Mouse (Mus musculus) forebrain, postnatal 0 days (tissue): ENCODE data around the gene Gps1. TPM values are rescaled to one million over a fixed set of nuclear protein-coding genes. Genes with fewer than 3 reads are reported as not detected.

Source experiments
- ATAC-seq: fragments of 200-750 bp; cut with Nextera tagmentation; 2 replicates; pipeline ENCODE4 v1.8.0; 2017; ENCODE audit warnings: mild to moderate bottlenecking, moderate library complexity
- DNase-seq: peaks from one replicate; pipeline ENCODE4 v3.0.0-alpha.2; 2015
- H3K27ac ChIP-seq: fragments of 300-500 bp; sonication (generic); 2 replicates; pipeline ENCODE4 v1.5.1; 2014; ENCODE audit warnings: low read depth, mild to moderate bottlenecking, antibody characterized with exemption, low read length, moderate library complexity, mixed read lengths
- H3K27me3 ChIP-seq: fragments of 300-500 bp; sonication (generic); 2 replicates; pipeline ENCODE4 v1.6.1; 2014; ENCODE audit warnings: mild to moderate bottlenecking, low read length, mixed read lengths; ENCODE audit not compliant: insufficient read depth
- H3K36me3 ChIP-seq: fragments of 300-500 bp; sonication (generic); 2 replicates; pipeline ENCODE4 v1.6.1; 2014; ENCODE audit warnings: mild to moderate bottlenecking, moderate library complexity; ENCODE audit not compliant: insufficient read depth
- H3K4me1 ChIP-seq: fragments of 300-500 bp; sonication (generic); 2 replicates; pipeline ENCODE4 v1.6.1; 2014; ENCODE audit warnings: antibody characterized with exemption; ENCODE audit not compliant: insufficient read depth
- H3K4me2 ChIP-seq: fragments of 300-500 bp; sonication (generic); 2 replicates; pipeline ENCODE4 v1.6.1; 2014; ENCODE audit warnings: low read depth, mild to moderate bottlenecking, moderate library complexity
- H3K4me3 ChIP-seq: fragments of 300-500 bp; sonication (generic); 2 replicates; pipeline ENCODE4 v1.5.1; 2014; ENCODE audit warnings: low read depth, low read length, mixed read lengths
- H3K9ac ChIP-seq: fragments of 300-500 bp; sonication (generic); 2 replicates; pipeline ENCODE4 v1.6.1; 2014; ENCODE audit warnings: mild to moderate bottlenecking
- H3K9me3 ChIP-seq: fragments of 300-500 bp; sonication (generic); 2 replicates; pipeline ENCODE4 v1.6.1; 2016; ENCODE audit warnings: low read length
- CTCF ChIP-seq: sonication (generic); IDR thresholded peaks from 2 replicates; pipeline ENCODE4 v1.5.1; 2016; ENCODE audit warnings: antibody characterized with exemption, control low read depth, low read depth
- WGBS: fragments of 180-500 bp; shearing (Covaris S2); extraction: QIAGEN DNeasy Blood & Tissue Kit; methylation state at CpG from one replicate; pipeline ENCODE4 v1.1.7; 2014; 5-methylcytosine and 5-hydroxymethylcytosine counted together
- polyA plus RNA-seq: library from polyadenylated mRNA; unstranded; fragments of >200 nt; fragmentation: Nextera tagmentation; extraction: Ambion mirVana; gene quantifications from 2 replicates; pipeline ENCODE4 v1.2.1, GENCODE M21; 2015
- total RNA-seq: library from RNA; depleted of rRNA; stranded (reverse); fragments of >200 nt; gene quantifications from 2 replicates; pipeline ENCODE4 v1.2.3, GENCODE M21; 2014; rRNA removed

Gene Gps1
- total RNA-seq (228 and 240 TPM in 2 replicates), polyA plus RNA-seq (240 and 244 TPM in 2 replicates)

DNA sequence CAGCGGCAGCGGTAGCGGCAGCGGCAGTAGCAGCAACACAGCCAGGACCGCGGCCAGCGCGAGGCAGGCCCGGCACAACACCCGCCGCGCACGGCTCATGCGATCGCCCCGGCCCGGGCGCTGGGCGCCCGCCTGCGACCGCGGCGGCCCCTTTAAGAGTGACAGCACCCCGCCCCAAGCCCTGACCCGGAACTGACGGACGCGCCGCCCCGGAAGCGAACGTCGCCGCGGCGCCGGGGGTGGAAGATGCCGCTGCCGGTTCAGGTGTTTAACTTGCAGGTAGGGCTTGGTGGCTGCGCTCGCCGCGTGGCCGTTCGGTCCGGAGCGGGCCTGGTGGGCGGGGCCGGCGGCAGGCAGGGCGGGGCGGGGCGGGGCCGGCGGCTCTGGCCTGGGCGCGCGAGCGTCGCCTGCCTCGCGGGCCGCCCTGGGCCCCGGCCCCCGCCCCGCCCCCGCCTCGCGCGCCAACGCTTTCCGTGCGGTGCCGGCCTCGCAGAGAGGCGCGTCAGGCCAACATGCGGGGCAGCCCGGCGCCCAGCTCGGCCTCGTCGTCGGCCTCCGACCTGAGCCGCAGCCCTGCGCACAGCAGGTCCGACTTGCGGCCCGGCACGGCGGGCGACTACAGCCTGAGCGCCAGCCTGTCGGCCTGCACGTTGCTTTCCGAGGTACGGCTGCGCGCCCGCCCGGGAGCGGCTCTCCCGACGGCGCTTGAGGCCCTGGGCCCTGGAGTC lies at the start of gene Gps1, which contains the start of gene Rfng:
Gene Gps1, plus strand, starts transcription at position 209 of the 728 bp plus-strand sequence.
Gene Rfng, minus strand, starts transcription at position 144 of the 728 bp plus-strand sequence.
- Histone ChIP-seq H3K9me3 (no peaks in the 10 kb centered on the region), H3K27ac (peak within 1 kb of the TSS; percentile 83), H3K4me3 (peak within 1 kb of the TSS; percentile 88), H3K9ac (peak within 1 kb of the TSS; percentile 97), H3K4me2 (peak within 1 kb of the TSS; percentile 89), H3K27me3 (no peaks in the 10 kb centered on the region), H3K36me3 (peaks cover 52% of the 10 kb centered on the region), H3K4me1 (peaks cover 9% of the 10 kb centered on the region)
- ATAC-seq: peak; percentile 95
- no peak for TF ChIP-seq CTCF
- DNase-seq: peak; percentile 84
- WGBS: 3% methylated on average over 96 of the region's 107 CpGs

DNA sequence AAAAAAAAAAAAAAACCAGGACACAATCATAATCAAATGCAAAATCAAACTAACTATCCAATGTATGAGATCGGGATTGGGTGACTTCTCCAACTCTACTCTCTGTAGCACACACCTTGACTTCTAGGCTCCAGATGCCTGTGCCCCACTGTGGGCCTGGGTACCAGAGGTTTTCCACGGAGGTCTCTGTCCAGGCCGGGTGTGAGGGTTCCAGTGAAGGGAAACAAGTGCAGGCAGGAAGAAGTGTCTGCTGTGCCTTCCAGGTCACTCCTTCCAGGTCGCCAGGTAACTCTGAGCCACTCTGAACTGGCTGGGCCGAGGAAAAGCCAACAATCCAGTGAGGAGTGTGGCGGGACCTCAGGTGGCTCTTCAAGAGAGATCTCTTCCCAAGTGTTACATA lies 47.6 kb upstream of the Gps1 start:
- 71% methylated on average over 6 of the region's 6 CpGs for WGBS
- no peak for TF ChIP-seq CTCF
- ATAC-seq (no peak), DNase-seq (no peak)
- no peaks in the 10 kb centered on the region for H3K9me3 ChIP-seq
- no peak overlapping the region for H3K4me2 ChIP-seq
- no peaks in the 10 kb centered on the region for H3K27me3 ChIP-seq
- H3K4me1 ChIP-seq: no peaks in the 10 kb centered on the region
- H3K36me3 ChIP-seq: no peaks in the 10 kb centered on the region
- no peak overlapping the region for H3K27ac ChIP-seq
- no peak overlapping the region for H3K4me3 ChIP-seq
- H3K9ac ChIP-seq: no peak overlapping the region

DNA sequence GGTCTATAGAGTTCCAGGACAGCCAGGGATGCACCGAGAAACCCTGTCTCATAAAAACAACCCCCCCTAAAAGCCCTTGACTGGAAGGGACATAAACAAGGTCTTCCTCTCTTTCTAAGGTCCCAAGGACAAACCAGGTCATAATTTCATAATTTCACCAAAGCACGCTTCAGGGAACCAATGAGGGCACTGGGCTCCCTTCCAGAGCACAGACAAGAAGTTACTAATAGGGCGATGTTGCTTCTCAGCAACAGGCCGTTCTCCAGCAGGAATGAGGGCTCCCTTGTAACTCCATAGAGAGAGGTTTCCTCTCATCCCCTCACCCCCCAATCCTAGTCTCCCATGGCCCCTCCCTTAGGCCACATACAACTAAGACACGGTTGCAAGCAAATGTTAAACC lies 43.1 kb upstream of the Gps1 start:
- ATAC-seq (no peak), DNase-seq (no peak)
- Histone ChIP-seq H3K27ac (no peak overlapping the region), H3K4me3 (no peak overlapping the region), H3K4me1 (no peaks in the 10 kb centered on the region), H3K4me2 (no peak overlapping the region), H3K36me3 (no peaks in the 10 kb centered on the region), H3K9me3 (no peaks in the 10 kb centered on the region), H3K27me3 (no peaks in the 10 kb centered on the region), H3K9ac (no peak overlapping the region)
- no peak for TF ChIP-seq CTCF
- WGBS: 91% methylated on average over 5 of the region's 5 CpGs

DNA sequence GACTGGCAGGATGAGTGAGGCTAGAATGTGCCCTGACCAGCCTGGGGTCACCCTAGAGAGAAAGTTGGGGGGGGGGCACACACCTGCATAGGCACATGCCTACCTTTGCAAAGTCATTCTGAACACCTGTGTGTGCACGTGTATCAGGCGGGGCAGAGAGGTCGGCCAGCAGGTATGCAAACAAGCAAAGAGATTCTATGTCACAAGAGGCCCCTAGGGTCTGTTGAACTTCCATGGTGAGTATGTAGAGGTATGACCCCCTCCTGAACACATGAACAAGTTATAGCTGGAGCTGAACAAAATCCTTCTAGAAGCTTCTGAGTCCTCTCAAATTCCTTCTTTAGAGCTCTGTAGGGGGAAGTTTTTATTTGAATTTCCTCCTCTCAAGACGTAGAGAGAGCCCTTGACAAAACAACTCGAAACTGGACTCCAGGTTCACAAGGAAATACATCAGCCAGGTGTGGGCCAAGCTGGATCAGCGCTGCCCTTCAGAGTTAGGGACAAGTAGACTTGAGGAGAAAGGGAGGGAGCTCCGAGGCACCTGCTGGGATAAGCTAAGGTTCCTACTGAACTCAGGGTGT lies 39.9 kb upstream of the Gps1 start:
- 77% methylated on average over 7 of the region's 7 CpGs for WGBS
- H3K9ac ChIP-seq: no peak overlapping the region
- no peak overlapping the region for H3K27ac ChIP-seq
- H3K36me3 ChIP-seq: no peaks in the 10 kb centered on the region
- no peak for TF ChIP-seq CTCF
- no peak overlapping the region for H3K4me2 ChIP-seq
- H3K4me3 ChIP-seq: no peak overlapping the region
- no peak for ATAC-seq
- no peaks in the 10 kb centered on the region for H3K9me3 ChIP-seq
- H3K27me3 ChIP-seq: no peaks in the 10 kb centered on the region
- H3K4me1 ChIP-seq: no peaks in the 10 kb centered on the region
- no peak for DNase-seq

DNA sequence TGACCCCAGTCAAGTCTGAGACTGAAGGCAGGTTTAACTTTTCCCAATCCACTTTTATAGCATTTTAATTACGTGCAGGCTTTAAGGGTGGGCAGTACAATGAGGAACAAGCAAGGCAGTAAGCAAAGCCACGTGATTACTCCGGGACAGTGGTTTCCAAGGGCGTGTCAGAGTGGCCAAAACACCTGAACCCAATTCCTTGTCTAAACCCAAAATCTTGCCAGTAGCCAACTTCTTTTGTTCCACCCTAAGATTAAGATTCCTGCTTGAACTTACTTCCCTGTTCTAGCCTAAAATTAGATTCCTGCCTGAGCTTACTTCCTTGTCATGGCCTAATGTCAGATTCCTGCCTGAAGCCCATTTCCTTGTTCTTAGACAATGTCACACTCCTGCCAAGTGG lies 36.1 kb upstream of the Gps1 start:
- DNase-seq: no peak
- Histone ChIP-seq H3K9ac (no peak overlapping the region), H3K4me2 (no peak overlapping the region), H3K4me1 (no peaks in the 10 kb centered on the region), H3K36me3 (no peaks in the 10 kb centered on the region), H3K9me3 (no peaks in the 10 kb centered on the region), H3K27ac (no peak overlapping the region), H3K27me3 (no peaks in the 10 kb centered on the region), H3K4me3 (no peak overlapping the region)
- no peak for ATAC-seq
- WGBS: 82% methylated on average over 4 of the region's 4 CpGs
- TF ChIP-seq CTCF: no peak

DNA sequence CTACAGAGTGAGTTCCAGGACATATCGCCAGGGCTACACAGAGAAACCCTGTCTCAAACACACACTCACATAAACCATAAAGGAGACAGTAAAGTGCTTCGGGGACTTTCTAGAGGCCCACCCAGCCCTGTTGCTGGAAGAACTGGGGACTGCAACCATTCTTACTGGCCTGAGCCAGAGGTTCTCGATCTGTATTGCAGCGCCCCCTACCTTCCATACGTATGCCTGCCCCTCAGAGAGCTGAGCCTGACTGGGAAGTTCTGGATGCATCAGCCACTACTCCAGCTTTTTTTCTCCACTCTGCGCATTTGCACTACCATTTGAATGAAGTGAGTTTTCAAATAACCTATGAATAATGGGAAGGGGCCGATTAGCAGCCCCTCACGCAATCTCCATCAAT lies 34.6 kb upstream of the Gps1 start:
- H3K36me3 ChIP-seq: no peaks in the 10 kb centered on the region
- H3K27ac ChIP-seq: no peak overlapping the region
- H3K9me3 ChIP-seq: no peaks in the 10 kb centered on the region
- no peak overlapping the region for H3K4me3 ChIP-seq
- TF ChIP-seq CTCF: peak; percentile 24; the same call in 1 of the 2 replicates
- no peaks in the 10 kb centered on the region for H3K27me3 ChIP-seq
- H3K4me2 ChIP-seq: no peak overlapping the region
- WGBS: 65% methylated on average over 8 of the region's 8 CpGs
- no peak overlapping the region for H3K9ac ChIP-seq
- no peak for ATAC-seq
- DNase-seq: no peak
- H3K4me1 ChIP-seq: no peaks in the 10 kb centered on the region

DNA sequence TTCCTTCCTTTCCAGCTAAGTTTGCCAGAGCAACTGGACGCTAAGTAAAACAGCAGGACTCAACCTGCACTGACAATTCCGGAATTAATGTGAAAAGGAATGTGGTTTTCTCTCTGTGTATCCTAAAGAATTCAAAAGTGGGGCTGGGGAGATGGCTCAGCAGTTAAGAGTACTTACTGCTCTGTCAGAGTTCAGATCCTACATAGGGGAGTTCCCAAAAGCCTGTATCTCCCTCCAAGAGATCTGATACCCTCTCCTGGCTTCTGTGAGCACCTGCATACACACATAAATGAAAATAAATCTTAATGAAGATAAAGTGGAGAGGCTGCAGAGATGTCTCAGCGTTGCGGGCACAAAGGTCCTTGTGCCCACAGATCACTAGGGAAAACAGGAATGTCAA lies 32.5 kb upstream of the Gps1 start:
- TF ChIP-seq CTCF: no peak
- 79% methylated on average over 4 of the region's 4 CpGs for WGBS
- DNase-seq: no peak
- Histone ChIP-seq H3K36me3 (no peaks in the 10 kb centered on the region), H3K9me3 (no peaks in the 10 kb centered on the region), H3K27me3 (no peaks in the 10 kb centered on the region), H3K9ac (no peak overlapping the region), H3K4me1 (no peaks in the 10 kb centered on the region), H3K27ac (no peak overlapping the region), H3K4me3 (no peak overlapping the region), H3K4me2 (no peak overlapping the region)
- ATAC-seq: no peak
